Mouse (Mus musculus): Measurements from ENCODE around the gene Klhdc9. TPM values are rescaled to one million over a fixed set of nuclear protein-coding genes. Genes with fewer than 3 reads are reported as not detected.
"Not testable (repeated sequence)": the region's sequence is repeated elsewhere in the genome, so short reads cannot be mapped to it uniquely, and the experiment has no call there.

Klhdc9 gene
- polyA plus RNA-seq, 1 experiment from 2014 or later: 1.3 TPM

- no peaks in the 10 kb centered on the region for H3K36me3 ChIP-seq (ENCODE audit: control insufficient read depth, insufficient read depth, low read length)
- ATAC-seq (ENCODE audit: low FRiP score) (peak; percentile 94), DNase-seq (ENCODE audit: low spot score) (peak; percentile 90)
- H3K4me1 ChIP-seq (replicated peaks; ENCODE audit: control insufficient read depth, insufficient read depth, low read length): no peaks in the 10 kb centered on the region
- no peaks in the 10 kb centered on the region for H3K27me3 ChIP-seq (ENCODE audit: control insufficient read depth, insufficient read depth, low read length)
- WGBS: under 1% methylated on average over 47 of the region's 48 CpGs
- peak within 1 kb of the TSS; percentile 79 for H3K4me2 ChIP-seq (replicated peaks; ENCODE audit: low read depth, low read length)
- H3K4me3 ChIP-seq (ENCODE audit: low read depth, low read length): peak within 1 kb of the TSS; percentile 76
- H3K9me3 ChIP-seq (ENCODE audit: control insufficient read depth, low read length): no peaks in the 10 kb centered on the region
- H3K27ac ChIP-seq (ENCODE audit: low read depth, low read length): peak within 1 kb of the TSS; percentile 94
- H3K9ac ChIP-seq (ENCODE audit: low read depth, low read length): peak within 1 kb of the TSS; percentile 82
These were observed 31.7 kb downstream of the Klhdc9 start, which contains the start of gene Dedd for GRCm38 (mm10) chr1:171328839-171329432. Gene Dedd, plus strand, starts transcription at chr1:171329145.

GRCm38 (mm10) chr1:171328244-171328643 lies 32.4 kb downstream of the Klhdc9 start:
- 42% methylated on average over 9 of the region's 9 CpGs for WGBS
- Histone ChIP-seq H3K27ac (ENCODE audit: low read depth, low read length) (peak overlapping the region; percentile 94), H3K4me3 (ENCODE audit: low read depth, low read length) (peak overlapping the region; percentile 76), H3K4me2 (replicated peaks; ENCODE audit: low read depth, low read length) (peak overlapping the region; percentile 79), H3K4me1 (replicated peaks; ENCODE audit: control insufficient read depth, insufficient read depth, low read length) (no peaks in the 10 kb centered on the region), H3K27me3 (ENCODE audit: control insufficient read depth, insufficient read depth, low read length) (no peaks in the 10 kb centered on the region), H3K9me3 (ENCODE audit: control insufficient read depth, low read length) (no peaks in the 10 kb centered on the region), H3K9ac (ENCODE audit: low read depth, low read length) (peak overlapping the region; percentile 82), H3K36me3 (ENCODE audit: control insufficient read depth, insufficient read depth, low read length) (no peaks in the 10 kb centered on the region)
- ATAC-seq (ENCODE audit: low FRiP score) (no peak), DNase-seq (ENCODE audit: low spot score) (peak; percentile 48)

DNA sequence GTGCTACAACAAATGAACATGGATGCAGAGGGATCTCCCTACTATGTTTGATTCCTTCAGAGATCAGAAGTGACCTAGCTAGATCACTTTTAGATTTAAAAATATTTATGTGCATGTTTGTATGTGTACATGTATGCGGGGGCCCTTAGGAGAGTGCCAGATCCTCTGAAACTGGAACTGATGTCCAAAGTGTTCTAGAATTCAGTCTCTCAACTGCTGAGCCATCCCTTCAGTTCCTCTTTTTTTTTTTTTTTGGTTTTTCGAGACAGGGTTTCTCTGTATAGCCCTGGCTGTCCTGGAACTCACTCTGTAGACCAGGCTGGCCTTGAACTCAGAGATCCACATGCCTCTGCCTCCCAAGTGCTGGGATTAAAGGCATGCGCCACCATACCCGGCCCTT lies 34.0 kb downstream of the Klhdc9 start:
- not testable (repeated sequence) for H3K27ac ChIP-seq (ENCODE audit: low read depth, low read length); H3K36me3 ChIP-seq (ENCODE audit: control insufficient read depth, insufficient read depth, low read length); H3K4me2 ChIP-seq (replicated peaks; ENCODE audit: low read depth, low read length); H3K4me1 ChIP-seq (replicated peaks; ENCODE audit: control insufficient read depth, insufficient read depth, low read length); H3K27me3 ChIP-seq (ENCODE audit: control insufficient read depth, insufficient read depth, low read length); DNase-seq (ENCODE audit: low spot score); ATAC-seq (ENCODE audit: low FRiP score); H3K9me3 ChIP-seq (ENCODE audit: control insufficient read depth, low read length); H3K9ac ChIP-seq (ENCODE audit: low read depth, low read length); H3K4me3 ChIP-seq (ENCODE audit: low read depth, low read length)
- 89% methylated on average over 4 of the region's 4 CpGs for WGBS

GRCm38 (mm10) chr1:171325571-171325970 lies 35.0 kb downstream of the Klhdc9 start:
- H3K9ac ChIP-seq (ENCODE audit: low read depth, low read length): no peak overlapping the region
- DNase-seq (ENCODE audit: low spot score) (no peak), ATAC-seq (ENCODE audit: low FRiP score) (no peak)
- H3K27me3 ChIP-seq (ENCODE audit: control insufficient read depth, insufficient read depth, low read length): no peaks in the 10 kb centered on the region
- no peak overlapping the region for H3K4me2 ChIP-seq (replicated peaks; ENCODE audit: low read depth, low read length)
- no peaks in the 10 kb centered on the region for H3K4me1 ChIP-seq (replicated peaks; ENCODE audit: control insufficient read depth, insufficient read depth, low read length)
- H3K27ac ChIP-seq (ENCODE audit: low read depth, low read length): no peak overlapping the region
- WGBS: 80% methylated on average over 2 of the region's 2 CpGs
- no peaks in the 10 kb centered on the region for H3K9me3 ChIP-seq (ENCODE audit: control insufficient read depth, low read length)
- H3K4me3 ChIP-seq (ENCODE audit: low read depth, low read length): no peak overlapping the region
- no peaks in the 10 kb centered on the region for H3K36me3 ChIP-seq (ENCODE audit: control insufficient read depth, insufficient read depth, low read length)

- no peaks in the 10 kb centered on the region for H3K27me3 ChIP-seq (ENCODE audit: control insufficient read depth, insufficient read depth, low read length)
- H3K27ac ChIP-seq (ENCODE audit: low read depth, low read length): no peak overlapping the region
- no peak; the same call in 1 of the 2 replicates for ATAC-seq (ENCODE audit: low FRiP score)
- WGBS: 56% methylated on average over 1 of the region's 1 CpGs
- no peak for DNase-seq (ENCODE audit: low spot score)
- H3K4me1 ChIP-seq (replicated peaks; ENCODE audit: control insufficient read depth, insufficient read depth, low read length): no peaks in the 10 kb centered on the region
- no peak overlapping the region for H3K4me3 ChIP-seq (ENCODE audit: low read depth, low read length)
- no peak overlapping the region for H3K9ac ChIP-seq (ENCODE audit: low read depth, low read length)
- H3K36me3 ChIP-seq (ENCODE audit: control insufficient read depth, insufficient read depth, low read length): no peaks in the 10 kb centered on the region
- no peak overlapping the region for H3K4me2 ChIP-seq (replicated peaks; ENCODE audit: low read depth, low read length)
- no peaks in the 10 kb centered on the region for H3K9me3 ChIP-seq (ENCODE audit: control insufficient read depth, low read length)
These were observed 38.6 kb downstream of the Klhdc9 start for GRCm38 (mm10) chr1:171322012-171322411.

GRCm38 (mm10) chr1:171321415-171321814 lies 39.2 kb downstream of the Klhdc9 start:
- no peaks in the 10 kb centered on the region for H3K9me3 ChIP-seq (ENCODE audit: control insufficient read depth, low read length)
- no peaks in the 10 kb centered on the region for H3K27me3 ChIP-seq (ENCODE audit: control insufficient read depth, insufficient read depth, low read length)
- no peak overlapping the region for H3K27ac ChIP-seq (ENCODE audit: low read depth, low read length)
- no peak overlapping the region for H3K4me3 ChIP-seq (ENCODE audit: low read depth, low read length)
- H3K9ac ChIP-seq (ENCODE audit: low read depth, low read length): no peak overlapping the region
- DNase-seq (ENCODE audit: low spot score) (peak; percentile 43), ATAC-seq (ENCODE audit: low FRiP score) (no peak)
- H3K36me3 ChIP-seq (ENCODE audit: control insufficient read depth, insufficient read depth, low read length): no peaks in the 10 kb centered on the region
- no peak overlapping the region for H3K4me2 ChIP-seq (replicated peaks; ENCODE audit: low read depth, low read length)
- no peaks in the 10 kb centered on the region for H3K4me1 ChIP-seq (replicated peaks; ENCODE audit: control insufficient read depth, insufficient read depth, low read length)

GRCm38 (mm10) chr1:171320151-171320550 lies 40.4 kb downstream of the Klhdc9 start:
- H3K9me3 ChIP-seq (ENCODE audit: control insufficient read depth, low read length): no peaks in the 10 kb centered on the region
- 15% methylated on average over 5 of the region's 5 CpGs for WGBS
- DNase-seq (ENCODE audit: low spot score) (no peak), ATAC-seq (ENCODE audit: low FRiP score) (no peak)
- no peak overlapping the region for H3K4me3 ChIP-seq (ENCODE audit: low read depth, low read length)
- H3K36me3 ChIP-seq (ENCODE audit: control insufficient read depth, insufficient read depth, low read length): no peaks in the 10 kb centered on the region
- no peaks in the 10 kb centered on the region for H3K27me3 ChIP-seq (ENCODE audit: control insufficient read depth, insufficient read depth, low read length)
- H3K4me2 ChIP-seq (replicated peaks; ENCODE audit: low read depth, low read length): no peak overlapping the region
- no peak overlapping the region for H3K27ac ChIP-seq (ENCODE audit: low read depth, low read length)
- H3K9ac ChIP-seq (ENCODE audit: low read depth, low read length): no peak overlapping the region
- H3K4me1 ChIP-seq (replicated peaks; ENCODE audit: control insufficient read depth, insufficient read depth, low read length): no peaks in the 10 kb centered on the region

- no peak for DNase-seq (ENCODE audit: low spot score)
- no peak overlapping the region for H3K4me3 ChIP-seq (ENCODE audit: low read depth, low read length)
These were observed 40.9 kb downstream of the Klhdc9 start for GRCm38 (mm10) chr1:171319748-171320147.

DNA sequence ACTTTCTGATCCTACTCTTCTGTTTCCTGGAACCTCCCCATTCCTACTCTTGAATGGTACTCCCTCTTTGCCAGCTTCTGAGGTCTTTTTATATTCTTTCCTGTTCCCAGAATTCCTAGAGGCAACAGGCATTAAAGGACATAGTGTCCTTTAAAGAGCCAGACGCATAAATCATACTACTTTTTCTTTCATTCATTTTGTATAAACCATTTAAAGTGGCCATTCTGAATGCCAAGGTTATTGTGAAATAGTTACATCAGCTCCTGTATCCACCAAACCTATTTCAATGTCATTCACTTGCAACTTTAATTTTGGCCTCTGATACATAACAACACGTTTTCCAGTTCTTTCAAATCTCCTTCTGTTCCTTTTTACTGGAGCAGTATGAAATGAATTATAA lies 51.3 kb downstream of the Klhdc9 start:
- Histone ChIP-seq H3K4me3 (ENCODE audit: low read depth, low read length) (no peak overlapping the region), H3K9ac (ENCODE audit: low read depth, low read length) (no peak overlapping the region), H3K27ac (ENCODE audit: low read depth, low read length) (no peak overlapping the region), H3K36me3 (ENCODE audit: control insufficient read depth, insufficient read depth, low read length) (no peaks in the 10 kb centered on the region), H3K4me1 (replicated peaks; ENCODE audit: control insufficient read depth, insufficient read depth, low read length) (no peaks in the 10 kb centered on the region), H3K27me3 (ENCODE audit: control insufficient read depth, insufficient read depth, low read length) (no peaks in the 10 kb centered on the region), H3K4me2 (replicated peaks; ENCODE audit: low read depth, low read length) (no peak overlapping the region), H3K9me3 (ENCODE audit: control insufficient read depth, low read length) (no peaks in the 10 kb centered on the region)
- DNase-seq (ENCODE audit: low spot score): no peak
- no peak for ATAC-seq (ENCODE audit: low FRiP score)
- WGBS: 73% methylated on average over 2 of the region's 2 CpGs

More at GRCm38 (mm10) chr1:171319748-171320147, 40.9 kb downstream of the Klhdc9 start:
- Histone ChIP-seq H3K27ac (ENCODE audit: low read depth, low read length) (no peak overlapping the region), H3K27me3 (ENCODE audit: control insufficient read depth, insufficient read depth, low read length) (no peaks in the 10 kb centered on the region), H3K4me2 (replicated peaks; ENCODE audit: low read depth, low read length) (no peak overlapping the region), H3K9me3 (ENCODE audit: control insufficient read depth, low read length) (no peaks in the 10 kb centered on the region), H3K4me1 (replicated peaks; ENCODE audit: control insufficient read depth, insufficient read depth, low read length) (no peaks in the 10 kb centered on the region), H3K9ac (ENCODE audit: low read depth, low read length) (no peak overlapping the region), H3K36me3 (ENCODE audit: control insufficient read depth, insufficient read depth, low read length) (no peaks in the 10 kb centered on the region)
- WGBS: 12% methylated on average over 7 of the region's 7 CpGs
- ATAC-seq (ENCODE audit: low FRiP score): no peak
